Mouse (Mus musculus) heart, embryonic 14.5 days (tissue): ENCODE results near the gene Vwf. TPM values are rescaled to one million over a fixed set of nuclear protein-coding genes. Genes with fewer than 3 reads are reported as not detected.

Source experiments
- ATAC-seq: fragments of 200-750 bp; cut with Nextera tagmentation; 2 replicates; pipeline ENCODE4 v1.8.0; 2017; ENCODE audit warnings: low read depth, moderate TSS enrichment; ENCODE audit not compliant: insufficient number of reproducible peaks, insufficient read depth, low FRiP score
- H3K27ac ChIP-seq, 2 experiments: fragments of 200-500 bp in 1 of 2; fragments of 300-500 bp in 1 of 2; sonication (generic) in 1 of 2; replicated peaks in 1 of 2; 2 replicates each; pipeline ENCODE4 v1.5.1; 2012 to 2014; ENCODE audit warnings: low read depth in 2 of 2, low read length in 2 of 2, control low read depth in 1 of 2, mild to moderate bottlenecking in 1 of 2, mixed read lengths in 1 of 2; ENCODE audit not compliant: control insufficient read depth in 1 of 2, insufficient read depth in 1 of 2
- H3K27me3 ChIP-seq: fragments of 300-500 bp; sonication (generic); 2 replicates; pipeline ENCODE4 v1.6.1; 2014; ENCODE audit warnings: mild to moderate bottlenecking, low read length, control low read depth; ENCODE audit not compliant: control insufficient read depth, insufficient read depth
- H3K36me3 ChIP-seq: fragments of 300-500 bp; sonication (generic); 2 replicates; pipeline ENCODE4 v1.6.1; 2014; ENCODE audit warnings: mild to moderate bottlenecking, control low read depth, low read length, mixed read lengths; ENCODE audit not compliant: control insufficient read depth, insufficient read depth
- H3K4me1 ChIP-seq, 2 experiments: fragments of 200-500 bp in 1 of 2; fragments of 300-500 bp in 1 of 2; sonication (generic) in 1 of 2; 2 replicates each; pipeline ENCODE4 v1.6.1; 2012 to 2014; ENCODE audit warnings: low read length in 2 of 2, control low read depth in 1 of 2, mixed read lengths in 1 of 2; ENCODE audit not compliant: control insufficient read depth in 2 of 2, insufficient read depth in 2 of 2
- H3K4me2 ChIP-seq: fragments of 300-500 bp; sonication (generic); 2 replicates; pipeline ENCODE4 v1.6.1; 2014; ENCODE audit warnings: mild to moderate bottlenecking, low read length
- H3K4me3 ChIP-seq, 2 experiments: fragments of 200-500 bp in 1 of 2; fragments of 300-500 bp in 1 of 2; sonication (generic) in 1 of 2; 2 replicates each; pipeline ENCODE4 v1.5.1; 2012 to 2014; ENCODE audit warnings: low read length in 2 of 2, mild to moderate bottlenecking in 2 of 2, control low read depth in 1 of 2, low read depth in 1 of 2, moderate library complexity in 1 of 2; ENCODE audit not compliant: control insufficient read depth in 1 of 2, insufficient read depth in 1 of 2
- H3K9ac ChIP-seq: fragments of 300-500 bp; sonication (generic); 2 replicates; pipeline ENCODE4 v1.6.1; 2014; ENCODE audit warnings: mild to moderate bottlenecking, low read length
- H3K9me3 ChIP-seq: fragments of 300-500 bp; sonication (generic); 2 replicates; pipeline ENCODE4 v1.6.1; 2016; ENCODE audit warnings: low read length, control low read depth; ENCODE audit not compliant: control insufficient read depth
- WGBS: fragments of 180-500 bp; shearing (Covaris S2); extraction: QIAGEN DNeasy Blood & Tissue Kit; methylation state at CpG from one replicate; pipeline ENCODE4 v1.1.7; 2014; 5-methylcytosine and 5-hydroxymethylcytosine counted together
- polyA plus RNA-seq: library from polyadenylated mRNA; unstranded; fragments of >200 nt; fragmentation: Nextera tagmentation; extraction: Ambion mirVana; gene quantifications from 2 replicates; pipeline ENCODE4 v1.2.1, GENCODE M21; 2014

The Vwf gene
- polyA plus RNA-seq, 1 experiment from 2014 or later = 27.9 TPM

DNA sequence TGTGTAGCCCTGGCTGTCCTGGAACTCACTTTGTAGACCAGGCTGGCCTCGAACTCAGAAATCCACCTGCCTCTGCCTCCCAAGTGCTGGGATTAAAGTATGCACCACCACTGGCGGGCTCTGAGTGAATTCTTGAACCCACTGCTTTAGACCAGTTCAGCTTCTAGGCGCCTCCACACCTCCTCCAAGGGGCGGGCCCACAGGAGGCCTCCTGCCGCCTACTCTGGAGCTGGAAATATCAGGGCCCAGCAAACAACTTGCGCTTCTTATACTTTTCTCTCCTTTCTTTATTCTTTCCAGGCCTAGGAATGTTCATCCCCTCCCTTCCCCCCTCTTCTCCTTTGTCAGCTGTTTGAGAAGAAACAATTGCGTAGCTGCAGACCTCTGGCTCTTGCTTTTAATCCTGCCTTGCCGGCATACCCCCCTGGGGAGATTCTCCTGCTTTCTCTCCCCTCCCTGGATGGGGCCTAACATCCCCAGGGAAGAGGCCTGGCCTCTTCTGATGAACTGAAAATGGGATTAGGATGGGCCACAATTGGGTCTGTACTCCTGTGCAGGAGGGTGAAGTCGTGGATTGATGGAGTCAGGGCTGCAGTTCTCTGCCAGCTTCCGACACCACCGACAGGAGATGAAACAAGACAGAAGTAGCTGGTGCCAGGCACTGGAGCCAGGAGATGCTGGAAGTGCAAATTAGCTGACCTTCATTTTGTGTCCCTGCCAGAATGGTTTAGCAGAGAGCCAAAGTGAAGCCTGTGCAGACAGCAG, 31.5 kb downstream of the Vwf start:
- Histone ChIP-seq H3K4me3 (no peak overlapping the region), H3K27ac (peak overlapping the region in 1 of 2 experiments; percentile 14; a peak in 1 of 4 replicates), H3K9me3 (no peaks in the 10 kb centered on the region), H3K27me3 (no peaks in the 10 kb centered on the region), H3K9ac (no peak overlapping the region), H3K4me2 (no peak overlapping the region), H3K4me1 (peaks cover 7 to 12% of the 10 kb centered on the region in 2 experiments), H3K36me3 (no peaks in the 10 kb centered on the region)
- no peak for ATAC-seq
- WGBS = 53% methylated on average over 11 of the region's 11 CpGs

DNA sequence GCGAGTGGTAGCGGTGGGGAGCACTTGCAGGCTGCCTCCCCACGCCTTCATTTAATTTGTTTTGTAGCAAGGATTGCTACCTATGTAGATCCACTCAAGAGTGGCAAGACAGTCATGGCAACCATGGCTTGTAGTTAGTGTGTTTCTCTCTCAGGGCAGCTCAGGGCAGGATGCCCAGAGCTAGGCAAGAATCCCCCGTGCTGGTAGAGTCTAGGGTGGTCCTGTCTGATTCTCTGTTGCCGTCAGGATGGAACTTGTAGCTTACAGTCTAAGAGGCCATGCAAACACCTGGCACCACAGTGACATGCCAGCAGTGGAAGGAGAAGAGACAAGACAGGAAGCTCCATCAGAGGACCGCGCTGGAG, 32.1 kb downstream of the Vwf start:
- no peak for ATAC-seq
- H3K9me3 ChIP-seq = no peaks in the 10 kb centered on the region
- peaks cover 3 to 9% of the 10 kb centered on the region in 2 experiments; a peak in 3 of 4 replicates for H3K4me1 ChIP-seq
- H3K27ac ChIP-seq = no peak overlapping the region
- H3K4me3 ChIP-seq = no peak overlapping the region
- no peak overlapping the region for H3K9ac ChIP-seq
- 78% methylated on average over 7 of the region's 7 CpGs for WGBS
- no peaks in the 10 kb centered on the region for H3K36me3 ChIP-seq
- H3K27me3 ChIP-seq = no peaks in the 10 kb centered on the region
- H3K4me2 ChIP-seq = no peak overlapping the region

DNA sequence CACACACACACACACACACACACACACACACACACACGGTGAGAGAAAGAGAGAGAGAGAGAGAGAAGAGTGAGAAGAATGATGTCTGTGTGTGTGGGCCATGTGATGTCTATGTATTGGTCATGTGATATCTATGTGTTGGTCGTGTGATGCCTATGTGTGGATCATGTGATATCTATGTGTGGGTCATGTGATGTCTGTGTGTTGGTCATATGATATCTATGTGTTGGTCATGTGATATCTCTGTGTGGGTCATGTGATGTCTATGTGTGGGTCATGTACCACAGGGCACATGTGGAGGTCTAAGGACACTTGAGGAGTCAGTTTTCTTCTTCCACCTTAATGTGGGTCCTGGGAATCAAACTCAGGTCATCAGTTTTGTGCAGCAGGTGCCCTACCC, 33.3 kb downstream of the Vwf start:
- Histone ChIP-seq H3K36me3 (no peaks in the 10 kb centered on the region), H3K9me3 (no peaks in the 10 kb centered on the region), H3K27ac (no peak overlapping the region), H3K27me3 (no peaks in the 10 kb centered on the region), H3K9ac (no peak overlapping the region), H3K4me3 (no peak overlapping the region), H3K4me1 (0 out of 4 replicates have a peak, but pooled peaks cover 0 to 5% of the 10 kb centered on the region in 2 experiments), H3K4me2 (no peak overlapping the region)
- no peak for ATAC-seq
- WGBS = 91% methylated on average over 2 of the region's 2 CpGs

DNA sequence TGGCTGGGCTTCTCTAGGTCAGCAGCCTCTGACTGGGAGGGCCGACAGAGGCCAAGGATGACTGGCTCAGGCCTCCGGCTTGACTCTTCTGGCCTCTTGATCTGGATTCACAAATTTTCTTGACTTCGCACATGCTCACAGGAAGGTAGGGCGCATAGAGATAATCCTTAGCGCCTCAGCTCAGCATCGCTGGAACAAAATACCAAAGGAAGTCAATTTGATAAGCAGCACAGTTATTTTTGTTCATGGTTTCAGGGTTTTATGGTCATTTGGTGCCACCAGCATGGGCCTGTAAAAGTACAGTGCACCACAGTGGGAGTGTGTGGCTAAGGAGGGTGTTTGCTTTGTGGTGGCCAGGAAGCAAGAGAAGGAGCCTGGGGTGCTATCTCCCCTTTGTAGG, 37.1 kb downstream of the Vwf start:
- Histone ChIP-seq H3K9ac (no peak overlapping the region), H3K9me3 (no peaks in the 10 kb centered on the region), H3K27me3 (no peaks in the 10 kb centered on the region), H3K27ac (no peak overlapping the region), H3K4me2 (no peak overlapping the region), H3K36me3 (no peaks in the 10 kb centered on the region), H3K4me1 (no peaks in the 10 kb centered on the region), H3K4me3 (no peak overlapping the region)
- 68% methylated on average over 6 of the region's 6 CpGs for WGBS
- ATAC-seq = no peak

DNA sequence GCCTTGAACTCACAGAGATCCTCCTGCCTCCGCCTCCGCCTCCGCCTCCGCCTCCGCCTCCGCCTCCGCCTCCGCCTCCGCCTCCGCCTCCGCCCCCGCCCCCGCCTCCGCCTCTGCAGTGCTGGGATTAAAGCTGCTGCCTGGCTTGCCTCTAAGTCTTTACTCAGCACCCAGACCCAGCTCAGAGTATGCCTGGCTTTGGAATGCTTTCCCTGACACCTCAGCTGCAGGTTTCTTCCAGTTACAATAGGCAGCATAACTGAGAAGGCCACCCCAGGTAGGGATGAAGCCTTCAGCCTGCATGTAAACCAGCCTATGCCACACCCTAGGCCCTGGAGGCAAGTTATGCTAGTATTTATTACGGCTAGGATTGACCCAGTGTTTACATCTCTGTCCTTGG, 37.7 kb downstream of the Vwf start:
- no peak overlapping the region for H3K4me2 ChIP-seq
- H3K4me1 ChIP-seq = no peaks in the 10 kb centered on the region
- no peak overlapping the region for H3K9ac ChIP-seq
- H3K4me3 ChIP-seq = no peak overlapping the region
- no peaks in the 10 kb centered on the region for H3K27me3 ChIP-seq
- WGBS = 94% methylated on average over 15 of the region's 15 CpGs
- no peak overlapping the region for H3K27ac ChIP-seq
- H3K9me3 ChIP-seq = no peaks in the 10 kb centered on the region
- ATAC-seq = no peak
- H3K36me3 ChIP-seq = no peaks in the 10 kb centered on the region

DNA sequence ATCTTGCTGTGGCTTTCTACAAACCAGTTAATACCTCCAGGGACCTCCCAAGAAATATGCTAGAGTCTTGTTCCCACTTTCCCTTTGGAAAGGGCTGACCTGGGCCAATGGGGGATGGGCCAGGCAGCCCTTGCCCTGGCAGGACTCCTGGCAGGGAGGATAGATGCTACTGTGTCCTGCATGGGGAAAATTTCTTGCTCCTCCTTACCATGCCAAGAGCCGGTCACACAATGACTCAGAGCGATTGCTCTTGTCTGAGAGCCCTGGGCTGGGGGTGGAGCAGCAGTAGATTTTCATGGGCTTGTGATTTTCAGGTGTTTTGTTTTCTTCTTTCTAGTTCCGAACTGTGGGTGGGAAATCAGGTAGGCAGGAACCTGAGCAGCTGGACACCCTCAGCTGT, 39.0 kb downstream of the Vwf start:
- no peaks in the 10 kb centered on the region for H3K9me3 ChIP-seq
- no peak overlapping the region for H3K4me2 ChIP-seq
- WGBS = 75% methylated on average over 3 of the region's 3 CpGs
- H3K27ac ChIP-seq = no peak overlapping the region
- no peak overlapping the region for H3K4me3 ChIP-seq
- H3K36me3 ChIP-seq = no peaks in the 10 kb centered on the region
- H3K9ac ChIP-seq = no peak overlapping the region
- no peak for ATAC-seq
- 0 out of 2 replicates have a peak, but pooled peaks cover 5% of the 10 kb centered on the region for H3K27me3 ChIP-seq
- no peaks in the 10 kb centered on the region for H3K4me1 ChIP-seq

- Histone ChIP-seq H3K4me2 (no peak overlapping the region), H3K27ac (no peak overlapping the region), H3K9me3 (no peaks in the 10 kb centered on the region), H3K27me3 (0 out of 2 replicates have a peak, but pooled peaks cover 5% of the 10 kb centered on the region), H3K9ac (no peak overlapping the region), H3K4me1 (no peaks in the 10 kb centered on the region), H3K4me3 (no peak overlapping the region), H3K36me3 (no peaks in the 10 kb centered on the region)
- no peak for ATAC-seq
- 85% methylated on average over 4 of the region's 4 CpGs for WGBS
Measured at GRCm38 (mm10) chr6:125586042-125586566, 39.5 kb downstream of the Vwf start.

DNA sequence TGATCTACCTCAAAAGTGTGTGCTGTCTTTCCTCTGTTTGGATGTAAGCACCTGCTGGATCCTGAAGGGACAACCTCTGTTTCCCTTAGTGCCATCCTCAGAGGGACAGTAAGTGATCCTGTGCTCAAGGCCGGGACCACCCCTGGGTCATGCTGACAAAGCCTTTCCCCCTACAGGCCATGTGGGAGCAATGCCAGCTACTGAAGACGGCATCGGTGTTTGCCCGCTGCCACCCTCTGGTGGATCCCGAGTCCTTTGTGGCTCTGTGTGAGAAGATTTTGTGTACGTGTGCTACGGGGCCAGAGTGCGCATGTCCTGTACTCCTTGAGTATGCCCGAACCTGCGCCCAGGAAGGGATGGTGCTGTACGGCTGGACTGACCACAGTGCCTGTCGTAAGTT, 41.7 kb downstream of the Vwf start:
- H3K36me3 ChIP-seq = no peaks in the 10 kb centered on the region
- ATAC-seq = no peak

More for the DNA sequence above, 41.7 kb downstream of the Vwf start:
- Histone ChIP-seq H3K27me3 (peaks cover 11% of the 10 kb centered on the region), H3K4me3 (no peak overlapping the region), H3K27ac (no peak overlapping the region), H3K9ac (no peak overlapping the region), H3K4me1 (no peaks in the 10 kb centered on the region), H3K4me2 (no peak overlapping the region), H3K9me3 (no peaks in the 10 kb centered on the region)
- WGBS = 90% methylated on average over 12 of the region's 12 CpGs
